Mouse (Mus musculus): ENCODE measurements at regions not wholly inside any gene's neighbourhood (a gene's known extent, or its start where the extent isn't known, plus 50 kb on each side); places are given as distances from the start of the nearest gene placed in this dataset.
A peak's percentile ranks its signal among the peaks of the same experiment; 100 is the strongest.

GRCm38 (mm10) chr12:47313413-47313812 lies 494.7 kb upstream of the Nova1 start:
- Histone ChIP-seq H3K36me3 (ENCODE audit: control insufficient read depth, insufficient read depth, low read length) (no peaks in the 10 kb centered on the region), H3K9me3 (ENCODE audit: control insufficient read depth, low read length) (no peaks in the 10 kb centered on the region), H3K4me3 (replicated peaks; ENCODE audit: low read depth, low read length) (no peak overlapping the region), H3K4me2 (ENCODE audit: low read length) (no peak overlapping the region), H3K9ac (replicated peaks; ENCODE audit: low read length) (no peak overlapping the region), H3K27me3 (ENCODE audit: control insufficient read depth, insufficient read depth, low read length) (no peaks in the 10 kb centered on the region), H3K4me1 (ENCODE audit: control insufficient read depth, insufficient read depth, low read length) (no peaks in the 10 kb centered on the region), H3K27ac (replicated peaks; ENCODE audit: low read depth, low read length) (no peak overlapping the region)
- 22% methylated on average over 2 of the region's 2 CpGs for WGBS
- ATAC-seq (ENCODE audit: low FRiP score, low TSS enrichment): peak; percentile 34; the same call in 1 of the 2 replicates
- peak; percentile 77 for DNase-seq

- H3K4me2 ChIP-seq (ENCODE audit: low read length): no peak overlapping the region
- DNase-seq (no peak), ATAC-seq (ENCODE audit: low FRiP score, low TSS enrichment) (no peak)
- no peaks in the 10 kb centered on the region for H3K36me3 ChIP-seq (ENCODE audit: control insufficient read depth, insufficient read depth, low read length)
- no peaks in the 10 kb centered on the region for H3K4me1 ChIP-seq (ENCODE audit: control insufficient read depth, insufficient read depth, low read length)
- H3K27ac ChIP-seq (replicated peaks; ENCODE audit: low read depth, low read length): no peak overlapping the region
- H3K4me3 ChIP-seq (replicated peaks; ENCODE audit: low read depth, low read length): no peak overlapping the region
- no peak overlapping the region for H3K9ac ChIP-seq (replicated peaks; ENCODE audit: low read length)
- 52% methylated on average over 3 of the region's 3 CpGs for WGBS
- H3K9me3 ChIP-seq (ENCODE audit: control insufficient read depth, low read length): no peaks in the 10 kb centered on the region
- H3K27me3 ChIP-seq (ENCODE audit: control insufficient read depth, insufficient read depth, low read length): no peaks in the 10 kb centered on the region
Measured at GRCm38 (mm10) chr12:47275904-47276303, 457.2 kb upstream of the Nova1 start.

GRCm38 (mm10) chr12:47272309-47272708 lies 453.6 kb upstream of the Nova1 start:
- no peak for ATAC-seq (ENCODE audit: low FRiP score, low TSS enrichment)
- Histone ChIP-seq H3K4me3 (replicated peaks; ENCODE audit: low read depth, low read length) (no peak overlapping the region), H3K9ac (replicated peaks; ENCODE audit: low read length) (no peak overlapping the region), H3K4me2 (ENCODE audit: low read length) (no peak overlapping the region), H3K9me3 (ENCODE audit: control insufficient read depth, low read length) (no peaks in the 10 kb centered on the region), H3K36me3 (ENCODE audit: control insufficient read depth, insufficient read depth, low read length) (no peaks in the 10 kb centered on the region), H3K4me1 (ENCODE audit: control insufficient read depth, insufficient read depth, low read length) (no peaks in the 10 kb centered on the region), H3K27me3 (ENCODE audit: control insufficient read depth, insufficient read depth, low read length) (no peaks in the 10 kb centered on the region), H3K27ac (replicated peaks; ENCODE audit: low read depth, low read length) (no peak overlapping the region)
- no peak for DNase-seq
- WGBS: 84% methylated on average over 2 of the region's 2 CpGs

- H3K9me3 ChIP-seq (ENCODE audit: control insufficient read depth, low read length): no peaks in the 10 kb centered on the region
- DNase-seq: no peak
- H3K4me2 ChIP-seq (ENCODE audit: low read length): no peak overlapping the region
- no peak overlapping the region for H3K27ac ChIP-seq (replicated peaks; ENCODE audit: low read depth, low read length)
- no peak overlapping the region for H3K4me3 ChIP-seq (replicated peaks; ENCODE audit: low read depth, low read length)
- 65% methylated on average over 1 of the region's 1 CpGs for WGBS
- H3K27me3 ChIP-seq (ENCODE audit: control insufficient read depth, insufficient read depth, low read length): no peaks in the 10 kb centered on the region
- no peaks in the 10 kb centered on the region for H3K4me1 ChIP-seq (ENCODE audit: control insufficient read depth, insufficient read depth, low read length)
- no peak overlapping the region for H3K9ac ChIP-seq (replicated peaks; ENCODE audit: low read length)
- no peak for ATAC-seq (ENCODE audit: low FRiP score, low TSS enrichment)
- no peaks in the 10 kb centered on the region for H3K36me3 ChIP-seq (ENCODE audit: control insufficient read depth, insufficient read depth, low read length)
Measured at GRCm38 (mm10) chr12:47264118-47264517, 445.4 kb upstream of the Nova1 start.

DNA sequence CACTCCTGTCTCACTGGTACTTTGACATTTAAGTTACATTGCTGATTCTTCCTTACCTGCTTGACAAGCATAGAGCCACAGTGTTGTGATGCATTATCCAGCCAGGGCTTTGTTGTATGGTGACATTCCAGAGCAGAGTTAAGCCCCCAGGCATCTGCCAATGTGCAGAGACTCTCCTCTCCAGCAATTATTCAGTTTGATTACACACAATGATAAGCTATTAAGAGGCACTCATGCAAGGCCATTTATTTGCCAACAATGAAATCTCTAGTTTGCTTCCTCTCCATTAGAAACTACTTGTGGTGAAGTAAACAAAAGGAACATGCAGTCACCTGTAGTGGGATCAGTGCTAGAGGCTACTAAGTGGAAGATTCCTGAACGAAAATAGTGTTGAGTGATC lies 444.7 kb upstream of the Nova1 start:
- no peaks in the 10 kb centered on the region for H3K36me3 ChIP-seq (ENCODE audit: control insufficient read depth, insufficient read depth, low read length)
- H3K9me3 ChIP-seq (ENCODE audit: control insufficient read depth, low read length): no peaks in the 10 kb centered on the region
- DNase-seq: no peak
- ATAC-seq (ENCODE audit: low FRiP score, low TSS enrichment): no peak
- no peak overlapping the region for H3K9ac ChIP-seq (replicated peaks; ENCODE audit: low read length)
- no peaks in the 10 kb centered on the region for H3K4me1 ChIP-seq (ENCODE audit: control insufficient read depth, insufficient read depth, low read length)
- 38% methylated on average over 1 of the region's 1 CpGs for WGBS
- H3K27me3 ChIP-seq (ENCODE audit: control insufficient read depth, insufficient read depth, low read length): no peaks in the 10 kb centered on the region
- no peak overlapping the region for H3K27ac ChIP-seq (replicated peaks; ENCODE audit: low read depth, low read length)
- H3K4me3 ChIP-seq (replicated peaks; ENCODE audit: low read depth, low read length): no peak overlapping the region
- H3K4me2 ChIP-seq (ENCODE audit: low read length): no peak overlapping the region

GRCm38 (mm10) chr12:47252306-47252705 lies 433.6 kb upstream of the Nova1 start:
- DNase-seq: no peak
- no peak overlapping the region for H3K27ac ChIP-seq (replicated peaks; ENCODE audit: low read depth, low read length)
- no peak overlapping the region for H3K9ac ChIP-seq (replicated peaks; ENCODE audit: low read length)
- H3K4me2 ChIP-seq (ENCODE audit: low read length): no peak overlapping the region
- no peak for ATAC-seq (ENCODE audit: low FRiP score, low TSS enrichment)
- H3K27me3 ChIP-seq (ENCODE audit: control insufficient read depth, insufficient read depth, low read length): no peaks in the 10 kb centered on the region
- H3K9me3 ChIP-seq (ENCODE audit: control insufficient read depth, low read length): no peaks in the 10 kb centered on the region
- no peaks in the 10 kb centered on the region for H3K4me1 ChIP-seq (ENCODE audit: control insufficient read depth, insufficient read depth, low read length)
- no peak overlapping the region for H3K4me3 ChIP-seq (replicated peaks; ENCODE audit: low read depth, low read length)
- H3K36me3 ChIP-seq (ENCODE audit: control insufficient read depth, insufficient read depth, low read length): no peaks in the 10 kb centered on the region

DNA sequence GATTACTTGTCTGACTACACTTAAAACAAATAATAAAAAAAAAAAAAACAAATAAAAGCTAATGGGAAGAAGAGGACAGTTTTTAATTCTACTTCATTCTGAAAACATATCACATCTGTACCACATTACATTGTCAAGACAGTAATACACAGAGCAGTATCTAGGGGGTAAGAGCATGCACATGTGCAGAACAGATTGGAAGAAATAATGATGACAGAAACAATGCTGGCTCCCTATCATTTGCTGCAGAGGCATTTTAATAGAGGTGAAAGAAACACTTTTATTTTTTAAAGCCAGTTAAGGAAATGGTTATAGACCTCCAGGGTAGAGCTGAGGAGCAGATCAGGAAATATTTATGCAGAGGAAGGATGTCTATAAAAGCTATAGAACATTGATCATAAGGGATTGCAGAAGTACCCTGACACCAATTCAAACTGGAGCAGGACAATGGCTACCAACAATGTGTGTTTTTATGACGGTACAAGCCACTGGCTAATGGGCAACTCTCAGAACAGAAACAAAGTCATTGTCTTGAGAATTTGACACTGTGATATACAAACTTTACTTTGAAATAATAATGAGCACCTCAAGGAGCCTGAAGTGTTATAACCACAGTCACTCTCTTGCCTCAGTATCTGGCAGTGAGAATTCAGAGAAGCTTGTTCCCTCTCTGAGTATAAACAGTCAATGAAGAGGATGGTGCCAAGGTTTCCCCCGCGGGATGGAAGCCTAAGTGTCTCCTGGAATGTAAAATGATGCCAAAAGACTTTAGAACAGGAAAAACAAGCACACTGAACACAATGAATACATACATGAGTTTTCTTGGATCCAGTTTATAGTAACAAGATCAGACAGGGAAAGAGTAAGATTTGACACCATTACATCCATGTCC lies 425.1 kb upstream of the Nova1 start:
- no peaks in the 10 kb centered on the region for H3K4me1 ChIP-seq (ENCODE audit: control insufficient read depth, insufficient read depth, low read length)
- no peak for ATAC-seq (ENCODE audit: low FRiP score, low TSS enrichment)

DNA sequence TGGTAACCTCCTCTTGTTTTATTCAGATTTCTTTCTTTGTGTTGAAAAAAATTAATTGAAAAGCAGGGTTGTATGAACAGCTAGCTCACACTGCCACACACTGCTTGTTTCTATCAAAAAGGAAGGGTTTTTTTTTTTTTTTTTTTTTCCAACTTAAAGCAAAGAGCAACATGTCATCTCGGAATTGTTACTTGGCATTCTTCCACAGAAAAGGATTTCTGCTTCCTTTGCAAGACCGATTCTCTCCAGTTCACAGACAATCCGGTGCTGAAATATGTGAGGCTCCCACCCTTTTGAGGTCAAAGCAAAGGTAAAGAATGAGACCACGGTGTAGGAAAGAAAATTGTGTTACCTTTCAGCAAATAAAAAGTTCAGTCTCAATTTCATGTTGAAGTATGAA lies 401.3 kb upstream of the Nova1 start:
- WGBS: 52% methylated on average over 4 of the region's 4 CpGs
- Histone ChIP-seq H3K9me3 (ENCODE audit: control insufficient read depth, low read length) (no peaks in the 10 kb centered on the region), H3K4me2 (ENCODE audit: low read length) (no peak overlapping the region), H3K27me3 (ENCODE audit: control insufficient read depth, insufficient read depth, low read length) (no peaks in the 10 kb centered on the region), H3K27ac (replicated peaks; ENCODE audit: low read depth, low read length) (no peak overlapping the region), H3K4me1 (ENCODE audit: control insufficient read depth, insufficient read depth, low read length) (no peaks in the 10 kb centered on the region), H3K36me3 (ENCODE audit: control insufficient read depth, insufficient read depth, low read length) (no peaks in the 10 kb centered on the region), H3K9ac (replicated peaks; ENCODE audit: low read length) (no peak overlapping the region), H3K4me3 (replicated peaks; ENCODE audit: low read depth, low read length) (no peak overlapping the region)
- DNase-seq (peak; percentile 21), ATAC-seq (ENCODE audit: low FRiP score, low TSS enrichment) (no peak)

More for the DNA sequence above, 425.1 kb upstream of the Nova1 start:
- DNase-seq: no peak
- Histone ChIP-seq H3K4me3 (replicated peaks; ENCODE audit: low read depth, low read length) (no peak overlapping the region), H3K9me3 (ENCODE audit: control insufficient read depth, low read length) (no peaks in the 10 kb centered on the region), H3K9ac (replicated peaks; ENCODE audit: low read length) (no peak overlapping the region), H3K36me3 (ENCODE audit: control insufficient read depth, insufficient read depth, low read length) (no peaks in the 10 kb centered on the region), H3K27me3 (ENCODE audit: control insufficient read depth, insufficient read depth, low read length) (no peaks in the 10 kb centered on the region), H3K4me2 (ENCODE audit: low read length) (no peak overlapping the region), H3K27ac (replicated peaks; ENCODE audit: low read depth, low read length) (no peak overlapping the region)
- WGBS: 88% methylated on average over 3 of the region's 3 CpGs

GRCm38 (mm10) chr12:47219340-47219739 lies 400.6 kb upstream of the Nova1 start:
- Histone ChIP-seq H3K9ac (replicated peaks; ENCODE audit: low read length) (no peak overlapping the region), H3K4me3 (replicated peaks; ENCODE audit: low read depth, low read length) (no peak overlapping the region), H3K4me2 (ENCODE audit: low read length) (no peak overlapping the region), H3K9me3 (ENCODE audit: control insufficient read depth, low read length) (no peaks in the 10 kb centered on the region), H3K27ac (replicated peaks; ENCODE audit: low read depth, low read length) (no peak overlapping the region), H3K27me3 (ENCODE audit: control insufficient read depth, insufficient read depth, low read length) (no peaks in the 10 kb centered on the region), H3K4me1 (ENCODE audit: control insufficient read depth, insufficient read depth, low read length) (no peaks in the 10 kb centered on the region), H3K36me3 (ENCODE audit: control insufficient read depth, insufficient read depth, low read length) (no peaks in the 10 kb centered on the region)
- 68% methylated on average over 2 of the region's 2 CpGs for WGBS
- peak; percentile 10 for DNase-seq
- ATAC-seq (ENCODE audit: low FRiP score, low TSS enrichment): no peak

Measured in midbrain, embryonic 14.5 days (tissue).